Mouse (Mus musculus) adrenal gland, postnatal 4 days (tissue): ENCODE results near the gene Phf20. TPM values are rescaled to one million over a fixed set of nuclear protein-coding genes. Genes with fewer than 3 reads are reported as not detected.
"Not testable (repeated sequence)": the region's sequence is repeated elsewhere in the genome, so short reads cannot be mapped to it uniquely, and the experiment has no call there.

Experiments used
- DNase-seq, 2 experiments: peaks; one replicate each; pipeline ENCODE4 v3.0.0; 2021 to 2022; ENCODE audit warnings: low spot score in 2 of 2, mixed read lengths in 2 of 2
- long read RNA-seq, 2 experiments: library from polyadenylated mRNA; stranded (forward); transcript quantifications; one replicate each; pipeline ENCODE4 v2.0.0; 2021
- total RNA-seq, 2 experiments: library from RNA; stranded (reverse); gene quantifications; 2 replicates each; pipeline ENCODE4 v1.2.3; 2021

The Phf20 gene
- 10 to 100 TPM; 36.6 to 36.9 TPM for total RNA-seq
- long read RNA-seq, experiment 1, full-length matches to known transcripts: 3 of 14 reads
- long read RNA-seq, experiment 1, partial matches to known transcripts: 5 of 14 reads
- long read RNA-seq, experiment 1, other reads (novel, unspliced or antisense): 6 of 14 reads
- long read RNA-seq, experiment 2, partial matches to known transcripts: 13 of 18 reads
- long read RNA-seq, experiment 2, other reads (novel, unspliced or antisense): 5 of 18 reads

DNA sequence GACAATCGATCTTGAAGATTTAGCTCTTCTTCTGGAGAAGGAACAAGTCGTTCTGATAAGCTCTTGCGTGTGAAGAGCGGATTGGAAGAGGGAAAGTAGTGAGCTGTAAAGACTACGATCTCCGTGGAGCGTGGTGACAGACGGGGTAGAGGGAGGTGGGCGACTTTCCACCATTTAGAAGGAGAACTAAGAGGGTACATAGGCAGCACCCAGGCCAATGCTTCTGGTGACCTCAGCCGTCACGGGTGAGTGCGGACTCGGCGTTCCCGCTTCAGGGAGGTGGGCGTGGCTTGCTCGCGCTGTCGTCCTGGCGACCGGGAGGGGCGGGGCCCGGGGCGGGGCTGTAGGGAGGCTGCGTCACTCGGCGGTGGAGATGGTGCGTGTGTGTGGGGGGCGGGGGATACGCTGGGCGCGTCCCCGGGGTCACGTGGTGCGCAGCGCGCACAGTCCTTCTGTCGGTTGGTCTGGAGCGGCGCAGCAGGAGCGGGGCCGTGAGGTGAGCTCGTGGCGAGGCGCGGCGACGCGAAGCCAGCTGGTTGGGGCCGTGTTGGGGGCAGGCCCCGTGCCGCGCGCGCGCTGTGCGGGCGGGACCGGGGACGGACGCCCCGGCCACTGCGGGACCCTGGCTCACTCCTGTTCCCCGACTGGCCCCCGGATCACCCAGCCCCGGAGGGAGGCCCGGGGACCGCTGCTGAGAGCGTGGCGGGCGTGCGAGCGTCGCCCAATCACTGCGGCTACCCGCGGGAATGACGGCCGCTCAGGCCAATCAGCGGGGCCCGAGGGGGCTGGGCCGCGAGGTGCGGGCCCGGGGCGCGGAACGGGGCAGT lies at the start of gene Phf20:
Gene Phf20, plus strand, starts transcription at position 165 of the 827 bp plus-strand sequence.
- DNase-seq: peak; percentile 99

GRCm38 (mm10) chr2:156147316-156147915 lies 48.9 kb upstream of the Phf20 start:
- no peak for DNase-seq

GRCm38 (mm10) chr2:156151538-156151937 lies 44.7 kb upstream of the Phf20 start:
- no peak for DNase-seq

DNA sequence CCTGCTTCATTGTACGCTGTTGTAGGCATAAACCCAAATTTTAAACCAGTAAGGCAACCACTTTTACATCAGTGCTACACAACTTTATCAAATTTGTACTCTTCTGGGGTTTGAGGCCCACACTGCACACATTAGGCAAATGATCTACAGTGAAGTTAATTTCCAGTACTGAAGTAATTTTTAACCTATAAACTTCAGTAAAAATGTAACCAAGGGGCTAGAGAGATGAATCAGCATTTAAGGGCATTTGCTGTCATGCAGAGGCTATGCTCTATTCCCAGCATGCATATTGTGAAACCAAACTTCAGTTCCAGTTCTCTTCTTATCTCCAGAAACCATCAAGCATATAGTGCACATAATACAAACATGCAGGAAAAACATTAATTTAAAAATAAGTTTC lies 30.8 kb upstream of the Phf20 start:
- no peak for DNase-seq

GRCm38 (mm10) chr2:156166557-156166956 lies 29.7 kb upstream of the Phf20 start:
- DNase-seq: no peak

DNA sequence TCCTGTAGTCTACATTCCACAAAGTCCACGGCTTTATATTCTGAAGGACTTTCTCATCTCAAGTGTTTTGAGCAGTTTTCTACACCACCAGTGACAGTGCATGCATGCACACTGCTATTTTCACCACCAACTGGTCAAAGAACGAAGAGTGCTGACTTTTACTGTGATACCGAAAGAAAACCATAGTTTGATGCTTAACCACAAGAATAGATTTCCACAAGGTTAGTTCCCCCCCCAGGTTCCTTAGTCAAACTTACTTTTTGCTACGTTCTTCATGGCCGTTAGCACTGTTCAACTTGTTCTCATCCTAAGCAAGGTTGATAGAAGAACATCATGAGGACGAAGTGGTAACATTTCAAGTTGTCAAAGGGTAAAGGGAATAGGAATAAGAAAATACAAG lies 19.2 kb upstream of the Phf20 start:
- DNase-seq: no peak

DNA sequence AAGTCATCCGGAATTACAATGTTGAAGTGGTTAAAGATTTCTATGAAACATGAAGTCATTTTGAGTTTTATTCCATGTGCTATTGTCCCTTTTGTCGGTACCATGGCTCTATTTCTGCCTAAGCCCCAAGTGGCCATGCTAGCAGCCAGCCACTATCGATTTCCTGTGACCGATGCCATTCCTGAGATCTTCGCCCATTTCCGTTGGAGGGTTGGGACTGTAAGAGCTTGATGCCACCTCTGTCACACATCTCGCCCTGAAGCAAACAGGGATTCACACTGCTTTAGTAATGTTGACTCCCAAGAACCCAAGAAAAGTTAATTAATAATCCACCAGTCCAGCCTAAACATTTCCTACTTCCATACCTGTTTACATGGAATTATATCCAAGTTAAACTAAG lies 18.6 kb upstream of the Phf20 start:
- DNase-seq: no peak

- DNase-seq: peak; percentile 62 to 63
Observed at GRCm38 (mm10) chr2:156179046-156179795, 17.0 kb upstream of the Phf20 start.

- DNase-seq: no peak
Observed at GRCm38 (mm10) chr2:156179796-156180093, 16.5 kb upstream of the Phf20 start.

DNA sequence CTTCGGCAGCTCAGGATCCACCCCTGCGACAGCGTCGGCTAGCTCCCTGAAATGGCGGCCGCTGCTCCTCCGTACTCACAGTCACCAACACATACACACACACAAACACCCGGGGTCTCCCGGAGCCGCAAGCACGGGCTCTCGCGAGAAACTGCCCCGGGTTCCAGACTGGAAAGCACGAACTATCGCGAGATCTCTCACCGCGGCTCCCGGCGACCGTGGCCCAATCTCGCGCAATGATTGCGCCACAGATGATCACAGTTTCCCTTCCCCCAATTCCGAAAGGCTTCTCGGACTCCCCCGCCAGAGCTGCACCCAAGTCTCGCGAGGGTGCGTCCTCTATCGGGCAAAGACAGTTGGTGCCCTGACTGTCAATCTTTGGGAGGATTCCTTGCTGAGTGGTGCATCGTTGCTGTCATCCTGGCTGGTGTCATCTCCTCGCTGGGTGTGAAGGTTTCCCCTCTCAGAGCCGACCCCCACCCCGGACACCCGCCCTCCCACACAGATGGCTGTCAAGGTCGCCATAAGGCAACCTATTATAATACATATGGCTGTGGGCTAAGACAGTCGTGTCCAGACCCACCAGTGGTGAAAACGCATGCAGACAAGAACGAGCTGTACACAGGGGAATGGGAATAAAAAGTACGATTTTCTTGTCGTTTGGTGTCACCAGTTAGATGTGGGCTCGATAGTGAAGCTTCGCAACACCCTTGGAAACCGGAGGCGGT lies 16.0 kb upstream of the Phf20 start, which contains the start of gene Rbm39:
Gene Rbm39, minus strand, starts transcription at position 145 of the 728 bp plus-strand sequence.
- peak; percentile 99 to 100 for DNase-seq

- no peak for DNase-seq
Observed at GRCm38 (mm10) chr2:156180824-156181590, 15.3 kb upstream of the Phf20 start.

GRCm38 (mm10) chr2:156181592-156181991 lies 14.7 kb upstream of the Phf20 start:
- no peak for DNase-seq

DNA sequence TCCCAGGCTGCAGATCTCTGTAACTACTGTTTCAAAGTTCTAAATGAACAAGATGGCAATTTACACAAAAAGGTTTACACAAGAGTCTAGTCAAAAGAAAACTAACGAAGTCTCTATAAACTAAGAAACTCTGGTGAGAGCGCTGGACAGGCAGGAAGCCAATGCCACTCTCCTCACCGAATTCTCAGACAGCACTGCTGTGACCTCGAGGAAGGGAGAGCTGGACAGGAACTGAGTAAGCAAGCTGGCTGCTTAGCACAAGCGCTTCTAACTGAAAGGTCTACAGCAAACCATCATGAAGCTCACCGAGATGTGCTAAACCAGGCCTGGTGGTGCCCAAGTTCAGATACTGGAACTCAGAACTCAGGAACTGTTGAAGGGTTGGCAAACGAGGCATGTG lies 7.0 kb upstream of the Phf20 start:
- not testable (repeated sequence) for DNase-seq

DNA sequence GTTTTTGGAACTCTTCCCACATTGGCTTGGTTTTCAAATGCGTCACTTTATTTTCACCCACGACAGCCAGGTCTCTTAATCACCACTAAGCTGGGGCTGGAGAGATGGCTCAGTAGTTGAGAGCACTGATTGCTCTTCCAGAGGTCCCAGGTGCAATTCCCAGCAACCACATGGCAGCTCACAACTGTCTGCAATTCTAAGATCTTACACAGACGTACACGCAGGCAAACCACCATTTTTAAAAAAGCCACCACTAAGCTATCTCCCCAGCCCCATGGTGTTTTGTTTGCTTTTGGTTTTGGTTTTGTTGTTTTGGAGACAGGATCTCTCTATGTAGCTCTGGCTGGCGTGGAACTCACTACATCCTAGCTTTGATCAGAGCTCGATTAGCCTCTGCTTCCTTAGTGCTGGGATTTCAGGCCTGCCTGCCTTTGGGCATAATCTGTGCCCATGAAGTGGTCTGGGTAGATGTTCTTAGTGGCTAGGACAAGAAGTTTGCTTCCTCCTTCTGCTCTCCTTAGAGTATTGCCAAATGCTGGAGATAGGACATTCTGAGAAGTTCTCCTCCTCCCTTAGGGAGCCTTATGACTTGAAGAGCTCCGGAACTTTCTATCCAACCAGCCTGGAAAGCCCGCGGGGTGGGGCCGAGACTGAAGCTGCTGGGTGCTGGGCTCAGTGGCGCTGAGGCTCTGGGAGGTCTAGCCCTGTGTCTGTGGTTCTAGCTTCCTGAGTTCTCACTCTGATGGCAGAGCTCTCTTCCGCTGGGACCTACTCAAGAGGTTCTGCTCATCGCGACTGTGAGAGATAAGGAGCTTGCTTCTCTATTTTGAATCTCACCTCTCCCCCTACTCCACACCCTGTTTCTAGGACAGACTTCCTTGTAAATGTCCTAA lies 6.0 kb upstream of the Phf20 start:
- no peak for DNase-seq

DNA sequence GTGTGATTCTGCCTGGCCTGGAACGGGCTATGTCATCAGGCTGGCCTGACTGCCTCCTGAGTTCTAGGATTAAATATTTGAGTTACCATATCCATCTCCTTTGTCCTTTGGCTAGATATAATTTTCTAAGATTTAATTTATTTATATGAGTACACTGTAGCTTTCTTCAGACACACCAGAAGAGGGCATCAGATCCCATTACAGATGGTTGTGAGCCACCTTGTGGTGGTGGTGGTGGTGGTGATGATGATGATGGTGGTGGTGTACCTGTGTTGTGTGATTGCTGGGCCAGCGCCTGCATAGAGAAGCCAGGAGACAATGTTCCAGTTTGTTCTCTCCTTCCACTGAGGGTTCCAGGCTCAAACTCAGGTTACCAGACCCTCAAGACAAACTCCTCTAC lies 4.7 kb upstream of the Phf20 start:
- DNase-seq: no peak

- DNase-seq: no peak
Observed at GRCm38 (mm10) chr2:156192068-156192467, 4.2 kb upstream of the Phf20 start.

DNA sequence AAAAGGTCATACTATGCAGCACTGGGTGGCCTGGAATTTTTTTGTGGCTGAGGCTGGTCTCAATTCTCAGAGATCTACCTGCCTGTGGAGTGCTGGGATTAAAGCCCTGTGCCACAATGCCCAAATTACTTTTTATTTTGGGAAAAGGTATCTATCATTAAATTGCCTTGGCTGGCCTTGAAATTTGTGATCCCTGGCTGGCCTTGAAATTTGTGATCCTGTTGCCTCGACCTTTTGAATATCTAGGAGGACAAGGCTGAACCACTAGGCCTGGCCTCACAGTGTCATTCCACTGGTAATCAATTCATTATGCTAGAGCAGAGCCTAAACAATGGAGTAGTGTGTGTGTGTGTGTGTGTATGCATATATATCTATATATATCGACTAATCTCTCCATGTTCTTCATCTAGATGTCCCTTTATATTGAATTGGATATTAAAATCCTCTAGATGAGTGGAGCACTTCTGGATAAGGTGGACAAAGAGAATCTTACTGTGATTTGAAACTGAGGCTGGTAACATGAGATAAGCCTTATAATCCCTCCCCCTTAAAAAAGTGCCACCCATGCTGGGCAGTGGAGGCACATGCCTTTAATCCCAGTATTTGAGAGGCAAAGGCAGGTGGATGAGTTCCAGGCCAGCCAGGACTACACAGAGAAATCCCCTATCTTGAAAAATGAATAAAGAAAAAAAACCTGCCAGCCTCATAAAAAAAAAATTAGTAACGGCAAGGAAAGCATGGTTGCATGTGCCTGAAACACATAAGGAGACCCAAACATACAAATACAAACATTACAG lies 3.0 kb upstream of the Phf20 start:
- no peak for DNase-seq

DNA sequence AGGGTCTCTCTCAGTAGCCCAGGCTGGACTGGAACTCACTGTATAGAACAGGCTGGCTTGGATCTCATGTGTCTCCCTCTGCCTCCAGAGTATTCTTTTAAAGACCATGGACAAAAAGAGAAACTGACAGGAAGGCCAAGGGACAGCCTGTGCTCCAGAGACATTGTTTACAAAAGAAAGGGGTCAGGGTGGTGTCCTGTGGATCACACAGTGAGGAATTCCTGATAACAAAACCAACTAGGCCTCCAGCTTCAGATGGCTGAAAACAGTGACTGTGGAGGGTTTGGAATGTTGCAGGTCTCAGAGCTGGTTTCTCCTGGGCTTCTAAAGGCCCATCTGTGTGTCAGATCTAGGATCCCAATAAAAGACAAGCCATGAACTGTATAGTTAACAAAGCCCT lies 1.7 kb upstream of the Phf20 start:
- DNase-seq: no peak
